Mouse (Mus musculus) cortical plate, adult 2 months (tissue): Measurements from ENCODE around the gene Il17ra.

Experiments
- CTCF ChIP-seq: fragments of 200-500 bp; IDR thresholded peaks from 2 replicates; pipeline ENCODE4 v1.5.1; 2011; ENCODE audit warnings: mild to moderate bottlenecking, control low read depth, low read length; ENCODE audit not compliant: insufficient read depth; ENCODE audit errors: extremely low read depth
- POLR2A ChIP-seq: fragments of 200-500 bp; IDR thresholded peaks from 2 replicates; pipeline ENCODE4 v1.6.1; 2011; ENCODE audit warnings: mild to moderate bottlenecking, low read length, control low read depth; ENCODE audit not compliant: insufficient read depth; ENCODE audit errors: extremely low read depth

DNA sequence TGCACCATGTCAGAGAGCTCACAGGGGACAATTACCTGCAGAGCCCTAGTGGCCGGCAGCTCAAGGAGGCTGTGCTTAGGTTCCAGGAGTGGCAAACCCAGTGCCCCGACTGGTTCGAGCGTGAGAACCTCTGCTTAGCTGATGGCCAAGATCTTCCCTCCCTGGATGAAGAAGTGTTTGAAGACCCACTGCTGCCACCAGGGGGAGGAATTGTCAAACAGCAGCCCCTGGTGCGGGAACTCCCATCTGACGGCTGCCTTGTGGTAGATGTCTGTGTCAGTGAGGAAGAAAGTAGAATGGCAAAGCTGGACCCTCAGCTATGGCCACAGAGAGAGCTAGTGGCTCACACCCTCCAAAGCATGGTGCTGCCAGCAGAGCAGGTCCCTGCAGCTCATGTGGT lies 18.5 kb downstream of the Il17ra start:
- TF ChIP-seq POLR2A (no peak), CTCF (peak; percentile 43)
